Mouse (Mus musculus): ENCODE measurements around the gene Chst12. TPM values are rescaled to one million over a fixed set of nuclear protein-coding genes. Genes with fewer than 3 reads are reported as not detected.
"Not testable (repeated sequence)": the region's sequence is repeated elsewhere in the genome, so short reads cannot be mapped to it uniquely, and the experiment has no call there.

Chst12 gene
- polyA plus RNA-seq, 1 experiment from 2014 or later: 22.6 TPM

DNA sequence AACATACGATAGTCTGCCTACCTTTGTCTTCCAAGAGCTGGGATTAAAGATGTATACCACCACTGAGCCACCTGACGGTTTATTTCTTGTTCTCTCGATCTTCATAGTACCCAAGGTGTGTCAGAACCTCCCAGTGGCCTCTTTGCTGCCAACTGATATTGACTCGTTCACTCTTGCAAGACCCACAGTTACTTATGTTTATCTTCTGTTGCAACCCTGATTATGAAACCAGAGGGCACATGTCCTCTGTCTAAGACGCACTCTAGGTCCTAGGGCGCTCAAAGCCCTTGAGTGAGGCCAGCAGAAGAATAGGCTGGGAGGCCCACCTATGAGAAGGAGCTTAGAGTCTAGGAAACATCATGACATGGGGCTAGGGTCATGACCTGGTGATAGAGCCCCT, 4.6 kb upstream of the Chst12 start:
- Histone ChIP-seq H3K27ac (ENCODE audit: low read length) (no peak overlapping the region), H3K4me1 (ENCODE audit: control insufficient read depth, insufficient read depth, low read length) (peaks cover 18% of the 10 kb centered on the region), H3K4me3 (replicated peaks; ENCODE audit: low read length) (no peak overlapping the region), H3K36me3 (ENCODE audit: control insufficient read depth, insufficient read depth, low read length) (no peaks in the 10 kb centered on the region), H3K9me3 (replicated peaks; ENCODE audit: control insufficient read depth, low read length) (no peaks in the 10 kb centered on the region), H3K9ac (ENCODE audit: low read length) (no peak overlapping the region), H3K4me2 (ENCODE audit: low read depth, low read length) (no peak overlapping the region), H3K27me3 (ENCODE audit: control insufficient read depth, insufficient read depth, low read length) (no peaks in the 10 kb centered on the region)
- WGBS: 74% methylated on average over 6 of the region's 6 CpGs
- ATAC-seq (ENCODE audit: insufficient read depth, low FRiP score): no peak

DNA sequence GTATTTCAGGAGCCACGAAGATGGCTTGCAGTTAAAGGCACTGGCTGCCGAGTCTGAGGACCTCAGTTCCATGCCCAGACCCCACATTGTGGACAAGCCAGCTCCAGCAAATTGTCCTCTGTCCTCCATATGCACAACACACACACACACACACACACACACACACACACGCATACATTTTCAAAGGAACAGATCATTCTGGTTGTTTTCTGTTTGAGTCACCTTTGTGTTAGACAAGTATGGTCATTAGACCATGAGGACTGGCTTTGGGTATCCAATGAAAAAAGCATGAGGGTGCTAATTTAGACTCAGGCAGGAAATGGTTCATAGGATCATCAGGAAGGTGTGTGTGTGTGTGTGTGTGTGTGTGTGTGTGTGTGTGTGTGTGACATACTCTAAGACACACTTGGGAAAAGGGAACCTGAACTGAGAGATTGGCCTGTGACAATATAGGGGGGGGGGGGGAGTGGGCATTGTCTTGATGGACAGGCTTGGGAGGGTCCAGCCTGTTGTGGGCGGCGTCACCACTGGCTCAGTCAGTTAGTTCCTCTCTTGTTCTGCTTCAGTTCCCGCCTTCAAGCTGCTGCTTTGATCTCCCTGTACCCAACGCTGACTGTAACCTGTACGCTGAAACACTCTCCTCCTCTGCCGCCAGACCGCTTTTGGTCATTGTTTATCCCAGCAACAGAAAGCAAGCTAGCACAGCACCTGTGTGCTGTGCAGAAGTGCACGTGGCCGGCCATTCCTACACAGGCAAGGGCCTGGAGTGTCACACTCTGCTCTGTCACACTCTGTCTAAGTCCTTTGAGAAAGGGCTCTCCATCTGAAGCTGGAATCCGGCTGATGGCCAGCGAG, 3.1 kb upstream of the Chst12 start:
- peak overlapping the region; percentile 26; the same call in 1 of the 2 replicates for H3K27ac ChIP-seq (ENCODE audit: low read length)
- H3K4me1 ChIP-seq (ENCODE audit: control insufficient read depth, insufficient read depth, low read length): peaks cover 19% of the 10 kb centered on the region
- no peaks in the 10 kb centered on the region for H3K27me3 ChIP-seq (ENCODE audit: control insufficient read depth, insufficient read depth, low read length)
- whole genome bisulfite sequencing: 22% methylated on average over 14 of the region's 14 CpGs
- no peaks in the 10 kb centered on the region for H3K36me3 ChIP-seq (ENCODE audit: control insufficient read depth, insufficient read depth, low read length)
- H3K9me3 ChIP-seq (replicated peaks; ENCODE audit: control insufficient read depth, low read length): no peaks in the 10 kb centered on the region
- peak overlapping the region; percentile 63 for H3K9ac ChIP-seq (ENCODE audit: low read length)
- peak overlapping the region; percentile 26; the same call in 1 of the 2 replicates for H3K4me3 ChIP-seq (replicated peaks; ENCODE audit: low read length)
- ATAC-seq (ENCODE audit: insufficient read depth, low FRiP score): no peak
- H3K4me2 ChIP-seq (ENCODE audit: low read depth, low read length): peak overlapping the region; percentile 55

DNA sequence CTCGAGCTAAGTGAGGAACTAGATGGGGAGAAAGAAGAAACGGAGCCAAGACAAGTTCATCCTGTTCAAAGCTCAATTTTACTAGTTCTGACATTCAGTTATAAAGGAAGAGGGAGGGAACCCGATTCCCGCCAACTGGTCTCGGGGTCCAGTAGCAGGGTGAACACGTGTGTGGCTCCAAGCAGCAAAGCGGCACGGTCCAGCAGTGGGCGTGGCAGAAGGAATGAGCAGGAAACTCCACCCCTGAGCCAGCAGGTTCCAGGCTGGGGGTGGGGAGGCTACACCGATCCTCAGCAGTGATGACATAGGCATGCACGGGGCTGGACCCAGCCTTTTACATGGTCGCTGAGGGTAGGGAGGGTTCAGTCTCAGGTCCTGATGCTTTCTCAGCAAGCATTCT, 2.4 kb upstream of the Chst12 start:
- WGBS: under 1% methylated on average over 12 of the region's 12 CpGs
- H3K27ac ChIP-seq (ENCODE audit: low read length): peak overlapping the region; percentile 39
- H3K36me3 ChIP-seq (ENCODE audit: control insufficient read depth, insufficient read depth, low read length); ATAC-seq (ENCODE audit: insufficient read depth, low FRiP score); H3K9me3 ChIP-seq (replicated peaks; ENCODE audit: control insufficient read depth, low read length); H3K27me3 ChIP-seq (ENCODE audit: control insufficient read depth, insufficient read depth, low read length): not testable (repeated sequence)
- peak overlapping the region; percentile 55 for H3K4me2 ChIP-seq (ENCODE audit: low read depth, low read length)
- H3K4me1 ChIP-seq (ENCODE audit: control insufficient read depth, insufficient read depth, low read length): peaks cover 19% of the 10 kb centered on the region
- peak overlapping the region; percentile 26 for H3K4me3 ChIP-seq (replicated peaks; ENCODE audit: low read length)
- H3K9ac ChIP-seq (ENCODE audit: low read length): peak overlapping the region; percentile 63

GRCm38 (mm10) chr5:140506096-140506794, 895 bp downstream of the Chst12 start:
- ATAC-seq (ENCODE audit: insufficient read depth, low FRiP score): no peak
- WGBS: 23% methylated on average over 22 of the region's 22 CpGs
- no peaks in the 10 kb centered on the region for H3K9me3 ChIP-seq (replicated peaks; ENCODE audit: control insufficient read depth, low read length)
- H3K36me3 ChIP-seq (ENCODE audit: control insufficient read depth, insufficient read depth, low read length): no peaks in the 10 kb centered on the region
- peak overlapping the region; percentile 69 for H3K4me3 ChIP-seq (replicated peaks; ENCODE audit: low read length)
- peak overlapping the region; percentile 76 for H3K4me2 ChIP-seq (ENCODE audit: low read depth, low read length)
- H3K27ac ChIP-seq (ENCODE audit: low read length): peak overlapping the region; percentile 71
- H3K27me3 ChIP-seq (ENCODE audit: control insufficient read depth, insufficient read depth, low read length): no peaks in the 10 kb centered on the region
- H3K4me1 ChIP-seq (ENCODE audit: control insufficient read depth, insufficient read depth, low read length): peaks cover 37% of the 10 kb centered on the region
- peak overlapping the region; percentile 78 for H3K9ac ChIP-seq (ENCODE audit: low read length)

DNA sequence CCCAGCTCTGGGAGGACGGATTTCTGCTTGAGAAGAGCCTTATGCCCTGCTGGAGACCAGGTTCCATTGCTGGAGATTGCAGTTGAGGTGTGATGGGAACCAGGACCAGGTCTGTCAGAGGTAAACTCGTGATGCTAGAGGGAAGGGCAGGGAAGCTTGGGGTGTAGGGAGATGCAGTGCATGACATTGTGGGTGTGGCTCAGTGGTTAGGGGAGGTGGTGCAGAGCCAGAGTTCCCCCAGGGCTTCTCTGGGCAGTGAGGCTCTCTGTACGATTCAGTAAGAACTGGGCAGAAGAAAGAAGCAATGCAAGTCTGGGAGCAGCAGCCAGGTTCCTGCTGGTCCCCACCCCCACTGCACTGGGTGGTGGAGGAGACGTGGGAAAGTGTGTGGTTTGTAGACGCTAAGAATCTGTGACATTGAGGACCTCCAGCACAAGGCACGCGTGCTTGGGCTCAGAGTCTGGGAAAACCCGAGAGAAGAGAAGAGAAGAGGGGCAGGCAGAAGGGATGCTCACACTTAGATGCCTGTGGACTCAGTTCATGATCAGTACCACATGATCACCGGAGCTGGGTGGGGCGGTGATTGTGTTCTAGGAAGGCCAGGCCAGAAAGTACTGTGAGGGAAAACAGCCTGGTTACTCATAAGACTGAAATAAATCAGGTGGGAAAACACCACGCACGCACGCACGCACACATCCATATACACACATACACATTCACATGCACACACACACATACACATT, 2.3 kb downstream of the Chst12 start:
- peaks cover 33% of the 10 kb centered on the region for H3K4me1 ChIP-seq (ENCODE audit: control insufficient read depth, insufficient read depth, low read length)
- H3K27me3 ChIP-seq (ENCODE audit: control insufficient read depth, insufficient read depth, low read length): no peaks in the 10 kb centered on the region
- 0 out of 2 replicates have a peak overlapping the region, but pooled peaks have one; percentile 76 for H3K4me2 ChIP-seq (ENCODE audit: low read depth, low read length)
- H3K4me3 ChIP-seq (replicated peaks; ENCODE audit: low read length): no peak overlapping the region
- no peaks in the 10 kb centered on the region for H3K9me3 ChIP-seq (replicated peaks; ENCODE audit: control insufficient read depth, low read length)
- WGBS: 71% methylated on average over 14 of the region's 14 CpGs
- H3K36me3 ChIP-seq (ENCODE audit: control insufficient read depth, insufficient read depth, low read length): no peaks in the 10 kb centered on the region
- no peak overlapping the region for H3K27ac ChIP-seq (ENCODE audit: low read length)
- H3K9ac ChIP-seq (ENCODE audit: low read length): no peak overlapping the region; the same call in 1 of the 2 replicates
- ATAC-seq (ENCODE audit: insufficient read depth, low FRiP score): no peak

DNA sequence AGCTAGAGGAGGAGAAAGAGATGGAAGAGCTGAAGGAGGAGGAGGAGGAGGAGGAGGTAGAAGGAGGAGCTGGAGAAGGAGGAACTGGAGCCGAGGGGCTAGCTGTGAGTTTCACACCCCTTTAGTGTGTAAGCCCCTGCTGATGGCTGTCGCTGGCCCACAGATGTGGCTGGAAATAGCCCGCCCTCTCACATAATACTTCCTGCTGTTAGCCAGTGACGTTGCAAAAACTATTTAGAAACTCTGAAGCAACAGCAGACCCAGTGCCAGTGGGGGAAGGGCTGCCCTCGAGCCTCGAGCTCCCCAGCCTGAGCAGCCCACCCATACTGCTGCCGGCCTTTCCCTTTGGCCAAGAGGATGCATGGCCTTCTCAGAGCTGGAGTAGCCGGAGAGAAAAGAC, 3.3 kb downstream of the Chst12 start:
- ATAC-seq (ENCODE audit: insufficient read depth, low FRiP score): no peak
- H3K9ac ChIP-seq (ENCODE audit: low read length): peak overlapping the region; percentile 19; the same call in 1 of the 2 replicates
- H3K27me3 ChIP-seq (ENCODE audit: control insufficient read depth, insufficient read depth, low read length): no peaks in the 10 kb centered on the region
- peaks cover 26% of the 10 kb centered on the region for H3K4me1 ChIP-seq (ENCODE audit: control insufficient read depth, insufficient read depth, low read length)
- H3K4me3 ChIP-seq (replicated peaks; ENCODE audit: low read length): no peak overlapping the region
- peak overlapping the region; percentile 23; the same call in 1 of the 2 replicates for H3K4me2 ChIP-seq (ENCODE audit: low read depth, low read length)
- WGBS: 38% methylated on average over 8 of the region's 8 CpGs
- H3K27ac ChIP-seq (ENCODE audit: low read length): peak overlapping the region; percentile 32
- H3K9me3 ChIP-seq (replicated peaks; ENCODE audit: control insufficient read depth, low read length): no peaks in the 10 kb centered on the region
- H3K36me3 ChIP-seq (ENCODE audit: control insufficient read depth, insufficient read depth, low read length): no peaks in the 10 kb centered on the region

GRCm38 (mm10) chr5:140509204-140509603, 3.9 kb downstream of the Chst12 start:
- peaks cover 26% of the 10 kb centered on the region for H3K4me1 ChIP-seq (ENCODE audit: control insufficient read depth, insufficient read depth, low read length)

GRCm38 (mm10) chr5:140510012-140511000, 5.0 kb downstream of the Chst12 start:
- Histone ChIP-seq H3K27me3 (ENCODE audit: control insufficient read depth, insufficient read depth, low read length) (no peaks in the 10 kb centered on the region), H3K4me3 (replicated peaks; ENCODE audit: low read length) (no peak overlapping the region), H3K9ac (ENCODE audit: low read length) (peak overlapping the region; percentile 24; the same call in 1 of the 2 replicates), H3K4me1 (ENCODE audit: control insufficient read depth, insufficient read depth, low read length) (peaks cover 27% of the 10 kb centered on the region), H3K4me2 (ENCODE audit: low read depth, low read length) (no peak overlapping the region), H3K27ac (ENCODE audit: low read length) (no peak overlapping the region), H3K36me3 (ENCODE audit: control insufficient read depth, insufficient read depth, low read length) (no peaks in the 10 kb centered on the region), H3K9me3 (replicated peaks; ENCODE audit: control insufficient read depth, low read length) (no peaks in the 10 kb centered on the region)
- no peak for ATAC-seq (ENCODE audit: insufficient read depth, low FRiP score)
- WGBS: 43% methylated on average over 27 of the region's 27 CpGs

More at GRCm38 (mm10) chr5:140509204-140509603, 3.9 kb downstream of the Chst12 start:
- Histone ChIP-seq H3K9ac (ENCODE audit: low read length) (0 out of 2 replicates have a peak overlapping the region, but pooled peaks have one; percentile 19), H3K9me3 (replicated peaks; ENCODE audit: control insufficient read depth, low read length) (no peaks in the 10 kb centered on the region), H3K27me3 (ENCODE audit: control insufficient read depth, insufficient read depth, low read length) (no peaks in the 10 kb centered on the region), H3K27ac (ENCODE audit: low read length) (peak overlapping the region; percentile 32), H3K4me2 (ENCODE audit: low read depth, low read length) (peak overlapping the region; percentile 23; the same call in 1 of the 2 replicates), H3K4me3 (replicated peaks; ENCODE audit: low read length) (no peak overlapping the region), H3K36me3 (ENCODE audit: control insufficient read depth, insufficient read depth, low read length) (no peaks in the 10 kb centered on the region)
- 60% methylated on average over 9 of the region's 9 CpGs for WGBS
- no peak for ATAC-seq (ENCODE audit: insufficient read depth, low FRiP score)

All from stomach, embryonic 16.5 days (tissue).